Mouse (Mus musculus) embryonic fibroblast, embryonic 13.5 days (primary cell): ENCODE measurements at regions not wholly inside any gene's neighbourhood (a gene's known extent, or its start where the extent isn't known, plus 50 kb on each side); places are given as distances from the start of the nearest gene placed in this dataset.

ENCODE experiments used
- CTCF ChIP-seq: IDR thresholded peaks from 2 replicates; pipeline ENCODE4 v1.5.1; 2011; ENCODE audit warnings: mild to moderate bottlenecking, control low read depth, low read length, moderate library complexity, borderline replicate concordance; ENCODE audit not compliant: insufficient read depth
- POLR2A ChIP-seq: IDR thresholded peaks from 2 replicates; pipeline ENCODE4 v1.6.1; 2011; ENCODE audit warnings: low read depth, mild to moderate bottlenecking, control low read depth, low read length, moderate library complexity

DNA sequence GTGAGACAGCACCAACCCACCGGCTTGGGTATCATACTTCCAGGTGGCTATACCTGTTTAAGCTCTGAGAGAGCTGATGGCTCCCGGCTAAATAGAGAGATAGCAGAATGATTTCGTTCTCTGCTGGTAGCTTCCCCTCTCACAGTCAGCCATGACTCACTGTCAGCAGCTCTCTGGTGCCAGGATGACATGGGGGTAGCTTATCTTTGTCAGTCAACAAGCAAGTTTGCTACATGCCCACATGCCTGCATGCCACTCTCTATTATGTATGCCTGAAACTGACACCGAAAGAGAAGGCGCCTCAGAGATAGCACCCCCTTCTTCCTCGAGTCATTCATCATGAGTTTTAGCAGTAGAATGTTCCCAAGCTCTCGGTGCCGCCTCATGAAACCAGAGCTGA, 419.2 kb downstream of the Dmrt2 start:
- TF ChIP-seq CTCF: no peak
- no peak for TF ChIP-seq POLR2A
